Mouse (Mus musculus) olfactory bulb, adult 2 months (tissue): Measurements from ENCODE around the gene Cmtm7.

ENCODE experiments used
- CTCF ChIP-seq: fragments of 200-500 bp; IDR thresholded peaks from 2 replicates; pipeline ENCODE4 v1.5.1; 2012; ENCODE audit warnings: low read depth, mild to moderate bottlenecking, low read length, moderate library complexity; ENCODE audit not compliant: insufficient read depth
- POLR2A ChIP-seq: fragments of 200-500 bp; IDR thresholded peaks from 2 replicates; pipeline ENCODE4 v1.6.1; 2012; ENCODE audit warnings: mild to moderate bottlenecking, low read depth, low read length, moderate library complexity; ENCODE audit not compliant: insufficient read depth

DNA sequence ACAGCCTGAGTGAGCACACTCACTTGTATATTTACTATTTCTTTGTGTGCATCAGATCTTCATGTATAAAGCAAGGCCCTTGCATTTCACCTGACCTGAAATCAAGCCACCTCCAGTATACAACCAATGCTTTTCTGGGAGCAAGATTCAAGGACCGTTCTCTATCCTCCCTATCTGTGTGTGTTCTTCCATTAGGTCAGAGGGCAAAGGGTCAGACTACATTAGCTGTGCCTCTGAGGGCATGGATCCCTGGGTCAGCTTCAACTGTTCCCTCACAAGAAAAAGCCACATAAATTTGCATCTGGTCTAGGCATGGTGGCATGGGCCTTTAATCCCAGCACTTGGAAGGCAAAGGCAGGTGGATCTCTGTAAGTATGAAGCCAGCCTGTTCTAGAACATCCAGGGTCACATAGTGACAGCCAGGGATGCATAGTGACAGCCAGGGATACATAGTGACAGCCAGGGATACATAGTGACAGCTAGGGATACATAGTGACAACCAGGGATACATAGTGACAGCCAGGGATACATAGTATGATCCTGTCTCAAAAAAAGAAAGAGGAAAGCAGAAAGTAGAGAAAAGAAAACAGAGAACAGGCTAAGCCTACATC is 45.7 kb upstream of the Cmtm7 start:
- TF ChIP-seq CTCF (no peak), POLR2A (no peak)
